Mouse (Mus musculus): ENCODE measurements around the gene Ascc1. TPM values are rescaled to one million over a fixed set of nuclear protein-coding genes. Genes with fewer than 3 reads are reported as not detected.

Ascc1 gene
- total and polyA plus RNA-seq, 2 experiments from 2014 or later: 20.0 to 50.5 TPM

DNA sequence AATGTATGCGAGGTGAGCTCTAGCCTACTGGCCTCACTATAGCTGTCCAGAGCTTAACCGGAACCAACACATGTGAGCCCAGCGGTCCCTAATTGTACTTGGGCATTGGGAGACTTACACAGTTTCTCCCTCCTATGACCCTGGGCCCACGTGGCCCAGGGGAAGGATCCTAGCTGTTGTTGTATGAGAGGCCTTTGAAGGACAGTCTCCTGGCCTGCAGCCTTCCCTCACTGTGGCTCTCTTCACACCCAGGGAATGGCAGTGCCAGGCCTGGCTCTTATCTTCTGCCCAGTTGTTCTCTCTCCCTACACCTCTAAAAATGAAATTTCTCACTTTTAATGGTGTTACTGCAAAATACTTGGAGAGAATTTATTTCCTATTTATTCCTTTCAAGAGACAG is 114.4 kb downstream of the Ascc1 start:
- WGBS: 60% methylated on average over 4 of the region's 4 CpGs

DNA sequence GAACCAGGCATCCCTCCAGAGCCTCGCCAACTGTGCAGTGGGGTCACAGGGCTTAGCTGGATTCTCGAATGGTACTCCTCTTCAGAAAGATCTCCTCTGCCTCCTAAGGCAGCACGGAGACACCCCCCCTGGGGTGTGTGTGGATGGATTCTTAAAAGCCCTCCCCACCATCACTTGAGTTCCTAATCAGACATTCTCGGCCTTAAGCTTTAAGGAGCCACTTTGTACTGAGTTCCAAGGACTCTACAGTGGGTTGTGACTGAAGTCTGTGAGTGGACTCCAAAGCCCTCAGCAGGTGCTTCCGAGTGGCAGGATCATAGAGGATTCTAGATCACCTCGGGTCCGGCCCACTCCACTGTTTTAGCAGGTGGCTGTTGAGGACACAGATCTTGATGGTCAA is 115.9 kb downstream of the Ascc1 start:
- H3K4me2 ChIP-seq (ENCODE audit: low read depth): no peak overlapping the region
- H3K27ac ChIP-seq (ENCODE audit: low read depth, low read length): no peak overlapping the region
- ATAC-seq: no peak
- DNase-seq: no peak
- peaks cover 18% of the 10 kb centered on the region for H3K36me3 ChIP-seq (ENCODE audit: insufficient read depth)
- no peaks in the 10 kb centered on the region for H3K9me3 ChIP-seq (ENCODE audit: low read length)
- no peak for TF ChIP-seq CTCF (IDR thresholded peaks at IDR 0.05; ENCODE audit: low read depth)
- no peak overlapping the region for H3K4me3 ChIP-seq (ENCODE audit: low read depth, low read length)
- peaks cover 16% of the 10 kb centered on the region for H3K4me1 ChIP-seq (ENCODE audit: insufficient read depth)
- WGBS: 49% methylated on average over 7 of the region's 7 CpGs
- no peak overlapping the region for H3K9ac ChIP-seq
- H3K27me3 ChIP-seq (ENCODE audit: insufficient read depth, low read length): no peaks in the 10 kb centered on the region

More for the DNA sequence above, 114.4 kb downstream of the Ascc1 start:
- no peaks in the 10 kb centered on the region for H3K27me3 ChIP-seq (ENCODE audit: insufficient read depth, low read length)
- peaks cover 8% of the 10 kb centered on the region; the same call in 1 of the 2 replicates for H3K36me3 ChIP-seq (ENCODE audit: insufficient read depth)
- DNase-seq: no peak
- no peak overlapping the region for H3K4me2 ChIP-seq (ENCODE audit: low read depth)
- no peak for TF ChIP-seq CTCF (IDR thresholded peaks at IDR 0.05; ENCODE audit: low read depth)
- H3K27ac ChIP-seq (ENCODE audit: low read depth, low read length): 0 out of 2 replicates have a peak overlapping the region, but pooled peaks have one; percentile 85
- H3K4me1 ChIP-seq (ENCODE audit: insufficient read depth): peaks cover 19% of the 10 kb centered on the region
- no peak overlapping the region for H3K9ac ChIP-seq
- no peak overlapping the region for H3K4me3 ChIP-seq (ENCODE audit: low read depth, low read length)
- H3K9me3 ChIP-seq (ENCODE audit: low read length): no peaks in the 10 kb centered on the region
- ATAC-seq: no peak

GRCm38 (mm10) chr10:60120630-60121029 is 118.0 kb downstream of the Ascc1 start:
- ATAC-seq: no peak
- H3K36me3 ChIP-seq (ENCODE audit: insufficient read depth): peaks cover 34% of the 10 kb centered on the region
- no peak for DNase-seq
- no peak overlapping the region for H3K4me3 ChIP-seq (ENCODE audit: low read depth, low read length)
- H3K27ac ChIP-seq (ENCODE audit: low read depth, low read length): no peak overlapping the region
- H3K9ac ChIP-seq: no peak overlapping the region
- H3K4me2 ChIP-seq (ENCODE audit: low read depth): no peak overlapping the region
- H3K9me3 ChIP-seq (ENCODE audit: low read length): no peaks in the 10 kb centered on the region
- H3K4me1 ChIP-seq (ENCODE audit: insufficient read depth): peaks cover 11% of the 10 kb centered on the region
- H3K27me3 ChIP-seq (ENCODE audit: insufficient read depth, low read length): no peaks in the 10 kb centered on the region
- 69% methylated on average over 4 of the region's 4 CpGs for WGBS
- TF ChIP-seq CTCF (IDR thresholded peaks at IDR 0.05; ENCODE audit: low read depth): no peak

DNA sequence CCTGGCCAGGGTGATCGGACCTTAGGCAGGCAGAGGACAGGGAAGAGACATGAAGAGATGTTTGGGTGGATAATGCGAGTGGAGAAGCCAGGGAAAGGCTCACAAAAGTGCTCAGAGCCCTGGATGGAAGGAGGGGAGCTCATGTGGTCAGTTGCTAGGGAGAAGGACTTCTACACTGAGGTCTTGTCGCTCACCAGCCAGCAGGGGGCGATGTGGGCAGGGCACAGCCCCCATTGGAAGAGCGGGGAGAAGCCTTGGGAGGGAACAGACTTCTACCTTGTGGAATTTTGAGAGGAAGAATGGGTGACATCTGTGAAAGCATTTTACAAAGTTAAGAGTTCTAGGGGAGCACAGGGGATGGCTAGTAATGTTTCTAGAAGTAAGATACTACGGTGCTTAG is 121.5 kb downstream of the Ascc1 start:
- no peak overlapping the region for H3K27ac ChIP-seq (ENCODE audit: low read depth, low read length)
- peak; percentile 67 for TF ChIP-seq CTCF (IDR thresholded peaks at IDR 0.05; ENCODE audit: low read depth)
- no peaks in the 10 kb centered on the region for H3K4me1 ChIP-seq (ENCODE audit: insufficient read depth)
- peaks cover 58% of the 10 kb centered on the region for H3K36me3 ChIP-seq (ENCODE audit: insufficient read depth)
- no peak overlapping the region for H3K4me2 ChIP-seq (ENCODE audit: low read depth)
- 64% methylated on average over 6 of the region's 6 CpGs for WGBS
- H3K9ac ChIP-seq: no peak overlapping the region
- ATAC-seq: 0 out of 2 replicates have a peak, but pooled peaks have one; percentile 24
- no peak overlapping the region for H3K4me3 ChIP-seq (ENCODE audit: low read depth, low read length)
- DNase-seq: no peak
- no peaks in the 10 kb centered on the region for H3K9me3 ChIP-seq (ENCODE audit: low read length)
- H3K27me3 ChIP-seq (ENCODE audit: insufficient read depth, low read length): no peaks in the 10 kb centered on the region

DNA sequence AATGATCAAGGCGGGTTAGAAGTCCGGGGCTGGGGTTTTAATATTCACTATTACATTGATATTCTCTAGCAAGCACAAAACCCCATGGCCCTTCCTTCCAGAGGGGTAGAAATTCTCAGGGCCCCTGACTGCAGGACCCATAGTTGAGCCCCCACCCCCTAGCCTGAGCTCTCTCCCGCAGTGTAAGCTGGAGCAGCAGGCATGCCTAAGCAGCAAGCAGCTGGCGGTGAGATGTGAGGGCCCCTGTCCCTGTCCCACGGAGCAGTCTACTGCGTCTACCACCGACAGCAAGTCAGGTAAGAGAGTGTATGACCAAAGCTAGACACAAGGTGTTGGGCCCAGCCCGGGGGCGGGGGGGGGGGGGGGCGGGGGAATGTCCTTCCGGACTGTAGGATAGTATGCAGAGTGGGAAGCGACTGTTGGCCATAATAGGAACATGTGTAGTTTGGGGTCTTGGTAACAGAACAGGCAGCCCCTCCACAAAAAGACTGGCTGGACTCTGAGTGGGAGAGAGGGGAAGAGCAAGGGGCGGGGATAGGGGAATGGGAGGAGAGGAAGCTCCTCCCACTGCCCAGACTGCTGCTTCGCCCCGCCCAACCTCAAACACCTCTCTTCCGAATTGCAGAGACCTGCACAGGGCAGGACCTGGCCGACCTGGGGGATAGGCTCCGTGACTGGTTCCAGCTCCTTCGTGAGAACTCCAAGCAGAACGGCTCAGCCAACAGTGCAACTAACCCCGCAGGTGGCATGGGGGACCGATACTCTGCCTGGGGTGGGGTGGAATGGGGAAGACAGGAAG is 123.1 kb downstream of the Ascc1 start:
- WGBS: 22% methylated on average over 21 of the region's 22 CpGs
- H3K4me3 ChIP-seq (ENCODE audit: low read depth, low read length): no peak overlapping the region
- H3K36me3 ChIP-seq (ENCODE audit: insufficient read depth): peaks cover 74% of the 10 kb centered on the region
- no peaks in the 10 kb centered on the region for H3K4me1 ChIP-seq (ENCODE audit: insufficient read depth)
- no peak for ATAC-seq
- no peaks in the 10 kb centered on the region for H3K27me3 ChIP-seq (ENCODE audit: insufficient read depth, low read length)
- no peak for DNase-seq
- no peaks in the 10 kb centered on the region for H3K9me3 ChIP-seq (ENCODE audit: low read length)
- H3K27ac ChIP-seq (ENCODE audit: low read depth, low read length): no peak overlapping the region
- no peak overlapping the region for H3K4me2 ChIP-seq (ENCODE audit: low read depth)
- no peak for TF ChIP-seq CTCF (IDR thresholded peaks at IDR 0.05; ENCODE audit: low read depth)
- no peak overlapping the region for H3K9ac ChIP-seq

DNA sequence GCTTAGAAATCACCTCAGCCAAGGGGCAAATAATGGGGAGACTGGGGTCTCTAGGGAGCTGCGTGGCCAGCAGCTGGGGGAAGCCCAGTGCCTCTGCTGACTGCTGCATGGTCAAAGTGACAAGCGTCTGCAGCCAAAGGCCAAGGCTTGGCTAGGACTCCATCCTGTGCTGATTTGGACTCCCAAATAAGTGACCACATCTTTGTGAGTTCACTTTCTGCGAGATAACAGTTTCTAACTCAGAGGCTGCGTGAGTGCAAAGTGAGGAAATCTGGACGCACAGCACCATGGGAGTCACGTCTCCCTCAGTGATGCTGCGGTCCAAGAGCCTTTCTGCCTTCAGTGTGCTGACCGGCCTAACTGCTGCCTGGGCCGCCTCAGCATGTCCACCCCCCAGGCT is 125.7 kb downstream of the Ascc1 start:
- 83% methylated on average over 9 of the region's 9 CpGs for WGBS
- no peak for ATAC-seq
- Histone ChIP-seq H3K4me3 (ENCODE audit: low read depth, low read length) (no peak overlapping the region), H3K9ac (no peak overlapping the region), H3K4me1 (ENCODE audit: insufficient read depth) (no peaks in the 10 kb centered on the region), H3K36me3 (ENCODE audit: insufficient read depth) (peaks cover 77% of the 10 kb centered on the region), H3K9me3 (ENCODE audit: low read length) (no peaks in the 10 kb centered on the region), H3K4me2 (ENCODE audit: low read depth) (no peak overlapping the region), H3K27ac (ENCODE audit: low read depth, low read length) (no peak overlapping the region), H3K27me3 (ENCODE audit: insufficient read depth, low read length) (no peaks in the 10 kb centered on the region)
- DNase-seq: no peak
- no peak for TF ChIP-seq CTCF (IDR thresholded peaks at IDR 0.05; ENCODE audit: low read depth)

GRCm38 (mm10) chr10:60130504-60130903 is 127.9 kb downstream of the Ascc1 start:
- no peaks in the 10 kb centered on the region for H3K27me3 ChIP-seq (ENCODE audit: insufficient read depth, low read length)
- peaks cover 59% of the 10 kb centered on the region for H3K36me3 ChIP-seq (ENCODE audit: insufficient read depth)
- no peak for TF ChIP-seq CTCF (IDR thresholded peaks at IDR 0.05; ENCODE audit: low read depth)
- H3K9ac ChIP-seq: no peak overlapping the region
- no peak overlapping the region for H3K27ac ChIP-seq (ENCODE audit: low read depth, low read length)
- no peak for ATAC-seq
- 83% methylated on average over 4 of the region's 4 CpGs for WGBS
- no peak overlapping the region for H3K4me3 ChIP-seq (ENCODE audit: low read depth, low read length)
- no peak overlapping the region for H3K4me2 ChIP-seq (ENCODE audit: low read depth)
- no peak for DNase-seq
- H3K9me3 ChIP-seq (ENCODE audit: low read length): no peaks in the 10 kb centered on the region
- no peaks in the 10 kb centered on the region for H3K4me1 ChIP-seq (ENCODE audit: insufficient read depth)
